Mouse (Mus musculus): Measurements from ENCODE around the gene Cstf3.

Gene Cstf3

DNA sequence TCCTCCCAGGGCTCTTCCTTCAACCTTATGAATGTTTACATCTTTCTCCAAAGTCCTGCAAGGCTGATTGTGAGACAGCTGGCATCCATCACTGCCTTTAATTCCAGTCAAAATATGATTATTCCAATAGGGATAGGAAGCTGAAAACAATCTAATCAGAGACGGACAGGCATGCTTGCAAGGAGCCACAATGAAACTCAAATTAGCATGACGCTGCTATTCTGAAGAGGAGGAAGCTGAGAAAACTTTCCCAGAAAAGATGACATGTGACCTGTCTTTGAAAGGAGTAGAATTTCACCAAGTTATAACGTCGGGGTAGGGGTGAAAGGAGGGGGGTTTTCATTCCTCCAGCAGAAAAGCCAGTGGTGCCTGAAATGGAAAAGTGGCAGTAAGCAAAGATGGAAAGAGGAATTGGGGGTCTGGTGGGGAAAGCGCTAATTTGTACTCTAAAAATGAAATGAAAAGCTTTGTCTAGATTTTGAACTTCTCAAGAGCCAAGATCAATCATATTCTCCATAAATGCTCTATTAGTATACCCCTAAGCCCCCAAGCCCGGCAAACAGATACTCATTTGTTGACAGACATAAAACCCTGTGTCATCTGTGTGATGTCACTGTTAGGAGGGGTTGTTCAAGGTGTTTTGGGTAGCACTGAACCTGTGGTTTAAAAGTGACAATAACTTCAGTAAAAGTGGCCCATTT, 120.5 kb downstream of the Cstf3 start:
- in situ Hi-C loops (cut with MseI, MboI): no loop called here

DNA sequence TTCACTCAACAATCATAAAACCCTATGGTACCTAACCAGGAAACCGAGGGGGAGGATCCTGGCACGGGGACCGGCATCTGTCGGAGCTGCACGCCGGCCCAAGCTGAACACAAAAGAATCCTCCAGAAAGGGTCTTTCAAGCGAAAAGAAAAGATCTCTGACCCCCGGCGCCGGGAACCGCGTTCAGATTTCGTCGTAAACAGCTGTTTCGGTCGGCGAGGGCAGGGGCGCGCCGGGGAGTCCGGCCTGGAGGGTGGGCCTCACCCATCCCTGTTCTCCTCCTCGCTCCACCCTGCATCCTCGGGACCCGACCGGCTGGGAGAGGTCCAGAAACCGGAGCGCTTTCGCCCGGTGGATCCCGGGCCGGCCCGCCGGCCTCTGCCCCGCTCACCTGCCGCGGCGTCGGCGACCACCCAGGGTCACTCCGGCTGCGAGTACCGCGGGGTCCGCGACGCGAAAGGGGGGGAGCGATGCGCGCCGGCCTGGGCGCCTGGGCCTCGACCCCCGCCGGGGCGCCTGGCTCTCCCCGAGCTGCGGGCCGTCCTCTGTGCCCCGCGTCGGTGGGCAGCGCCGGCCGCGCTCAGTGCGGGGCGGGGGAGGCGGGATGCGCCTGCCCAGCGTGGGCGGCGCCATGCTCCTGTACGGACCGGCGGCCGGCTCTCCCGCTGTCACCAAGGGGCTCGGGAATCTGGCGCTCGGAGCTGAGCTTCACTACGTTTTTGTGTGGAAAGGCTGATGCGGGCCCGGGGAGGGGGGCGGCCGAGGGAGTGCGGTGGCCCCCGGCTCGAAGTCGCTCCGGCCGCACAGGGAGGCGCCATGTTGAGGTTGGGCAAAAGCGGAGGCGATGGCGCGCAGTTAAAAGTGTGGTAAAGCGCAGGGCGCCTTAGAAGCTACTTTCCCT, 121.5 kb downstream of the Cstf3 start, which contains the start of gene Tcp11l1:
Tcp11l1 (minus strand) TSS at position 585 of the 901 bp plus-strand sequence.
- in situ Hi-C loops (cut with MseI, MboI): no loop called here

DNA sequence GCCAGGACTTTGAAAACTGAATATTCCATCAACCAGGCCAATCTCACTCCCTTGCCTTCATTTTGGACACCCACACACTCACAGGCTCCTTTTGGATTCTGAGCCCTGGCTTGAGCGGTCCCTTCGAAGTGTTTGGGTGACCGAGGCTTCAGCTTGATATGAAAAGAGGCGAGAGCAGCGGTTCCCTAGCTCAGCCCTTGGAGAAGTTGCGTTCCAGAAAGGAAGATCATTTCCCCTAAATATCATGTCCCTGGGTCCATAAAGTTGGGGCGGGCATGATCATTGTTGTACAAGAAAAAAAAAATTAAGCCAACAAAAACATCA, 122.1 kb downstream of the Cstf3 start:
- in situ Hi-C loops (cut with MseI, MboI): no loop called here

DNA sequence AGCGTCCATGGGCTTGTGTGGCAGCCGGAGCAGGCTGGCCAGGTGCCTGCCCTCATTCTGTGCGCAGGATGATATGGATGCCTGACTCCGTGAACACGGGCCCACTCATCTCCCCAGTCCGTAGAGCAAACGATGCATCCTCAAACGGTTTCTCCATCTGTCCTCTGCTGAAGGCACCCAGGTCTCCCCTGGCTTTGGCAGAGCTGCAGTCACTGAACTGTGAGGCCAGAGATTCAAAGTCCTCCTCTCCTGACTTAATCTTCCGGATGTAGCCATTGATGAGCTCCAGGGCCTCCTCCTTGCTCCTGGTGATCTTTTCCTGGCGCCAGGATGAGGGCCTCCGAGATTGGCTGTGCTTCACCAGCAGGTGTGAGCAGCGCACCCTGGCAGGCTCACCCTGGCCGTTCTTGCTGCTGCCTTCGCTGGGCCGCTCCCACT, 124.0 kb downstream of the Cstf3 start:
- in situ Hi-C loops (cut with MseI, MboI): no loop called here

All from mouse trophoblast stem cell (cell line).